Comparison of ENCODE assay signal across 11 mouse cellular contexts in the genomic region with DNA sequence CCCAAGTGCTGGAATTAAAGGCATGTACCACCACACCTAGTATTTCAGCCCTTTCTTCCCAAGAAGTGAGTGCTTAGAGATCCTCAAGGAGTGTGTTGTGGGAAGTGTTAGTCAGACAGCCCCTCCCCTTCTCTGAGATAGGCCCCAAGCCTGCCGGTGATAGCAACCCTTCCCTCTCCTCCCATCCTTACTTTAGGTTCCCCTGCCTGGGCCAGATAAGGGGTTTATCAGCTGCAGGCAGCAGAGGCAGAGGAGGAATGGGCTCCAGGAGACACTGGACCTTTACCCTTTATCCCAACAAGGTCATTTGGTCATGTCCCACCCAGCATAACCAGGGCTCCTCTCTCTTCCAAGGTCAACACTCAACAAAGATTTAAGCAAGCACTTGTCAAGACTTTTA. TPM values are rescaled to one million over a fixed set of nuclear protein-coding genes. Genes with fewer than 3 reads are reported as not detected.
DNase-seq lines count a peak whose midpoint lies in the region; ATAC-seq and TF ChIP-seq lines count a peak whose summit lies in the region.
"Had no signal": no experiment of that assay in that cellular context is flagged by ENCODE, and none has a peak within 500 bp of the region (broad histone marks: within the 10 kb centered on the region; RNA-seq: fewer than 3 reads in every experiment).

No protein-coding gene starts in this region.

- no peak overlapping the region for H3K9ac ChIP-seq in stomach, embryonic 14.5 days (replicated peaks; ENCODE audit: low read depth, low read length)
- H3K9ac ChIP-seq in stomach, postnatal 0 days (ENCODE audit: low read length): no peak overlapping the region
- peak overlapping the region; percentile 83 for H3K9ac ChIP-seq in liver, postnatal 0 days (replicated peaks)
- no peak overlapping the region for H3K9ac ChIP-seq in hindbrain, embryonic 16.5 days (ENCODE audit: low read depth, low read length)
- H3K9ac ChIP-seq: limb, embryonic 15.5 days had no signal

- H3K9me3 ChIP-seq in stomach, embryonic 14.5 days (ENCODE audit: control insufficient read depth, low read depth, low read length): no peaks in the 10 kb centered on the region
- H3K9me3 ChIP-seq in stomach, postnatal 0 days (ENCODE audit: control insufficient read depth, low read length): no peaks in the 10 kb centered on the region
- no peaks in the 10 kb centered on the region for H3K9me3 ChIP-seq in liver, postnatal 0 days (ENCODE audit: low read length)
- H3K9me3 ChIP-seq in hindbrain, embryonic 16.5 days (ENCODE audit: control insufficient read depth, low read length): no peaks in the 10 kb centered on the region
- H3K9me3 ChIP-seq: limb, embryonic 15.5 days; midbrain, embryonic 10.5 days had no signal

- WGBS in stomach, embryonic 14.5 days: 26% methylated on average over 1 of the region's 1 CpGs
- WGBS in stomach, postnatal 0 days: 33% methylated on average over 1 of the region's 1 CpGs
- WGBS in liver, postnatal 0 days (ENCODE audit: insufficient replicate concordance): 14% methylated on average over 1 of the region's 1 CpGs
- 75% methylated on average over 1 of the region's 1 CpGs for WGBS in hindbrain, embryonic 16.5 days

- no peak for TF ChIP-seq EP300 in stomach, postnatal 0 days (optimal IDR thresholded peaks at IDR 0.05)
- peak; percentile 99 for TF ChIP-seq EP300 in liver, postnatal 0 days (IDR thresholded peaks at IDR 0.05; ENCODE audit: low read depth)

- H3K36me3 ChIP-seq in stomach, embryonic 14.5 days (ENCODE audit: control insufficient read depth, insufficient read depth, low read length): peaks cover 26% of the 10 kb centered on the region
- peaks cover 11% of the 10 kb centered on the region; the same call in 1 of the 2 replicates for H3K36me3 ChIP-seq in stomach, postnatal 0 days (ENCODE audit: control insufficient read depth, insufficient read depth, low read length)
- H3K36me3 ChIP-seq in liver, postnatal 0 days (replicated peaks; ENCODE audit: insufficient read depth, low read length): peaks cover 47% of the 10 kb centered on the region
- H3K36me3 ChIP-seq in hindbrain, embryonic 16.5 days (ENCODE audit: control insufficient read depth, insufficient read depth, low read length): peaks cover 21% of the 10 kb centered on the region

- peak; percentile 39; the same call in 1 of the 2 replicates for ATAC-seq in stomach, embryonic 14.5 days (ENCODE audit: insufficient number of reproducible peaks, insufficient read depth, low FRiP score, low read depth)
- no peak for ATAC-seq in stomach, postnatal 0 days (ENCODE audit: low FRiP score, low TSS enrichment)
- ATAC-seq in liver, postnatal 0 days: peak; percentile 68
- ATAC-seq in CD4-positive, CD25-positive, alpha-beta regulatory T cell, adult 4 months: no peak
- no peak for ATAC-seq in hindbrain, embryonic 16.5 days

- H3K4me2 ChIP-seq in stomach, embryonic 14.5 days (replicated peaks; ENCODE audit: low read depth, low read length): no peak overlapping the region
- no peak overlapping the region for H3K4me2 ChIP-seq in stomach, postnatal 0 days (replicated peaks; ENCODE audit: low read depth)
- peak overlapping the region; percentile 81 for H3K4me2 ChIP-seq in liver, postnatal 0 days (ENCODE audit: low read depth, low read length)
- H3K4me2 ChIP-seq in hindbrain, embryonic 16.5 days (ENCODE audit: low read length): no peak overlapping the region
- H3K4me2 ChIP-seq: limb, embryonic 15.5 days had no signal

- intact Hi-C loops in heart, postnatal 10 days (cut with DNase I): loop anchor here (2.0 kb wide), 1 partner anchor 55 kb away; no protein-coding TSS in a partner anchor

- H3K27ac ChIP-seq in stomach, embryonic 14.5 days (ENCODE audit: low read length): no peak overlapping the region
- H3K27ac ChIP-seq in stomach, postnatal 0 days (replicated peaks): no peak overlapping the region
- peak overlapping the region; percentile 91 for H3K27ac ChIP-seq in liver, postnatal 0 days (ENCODE audit: low read depth)
- H3K27ac ChIP-seq in hindbrain, embryonic 16.5 days (ENCODE audit: low read depth, low read length): no peak overlapping the region
- H3K27ac ChIP-seq: limb, embryonic 15.5 days had no signal

- H3K4me1 ChIP-seq in stomach, embryonic 14.5 days (ENCODE audit: control insufficient read depth, insufficient read depth, low read length): peaks cover 7% of the 10 kb centered on the region; the same call in 1 of the 2 replicates
- H3K4me1 ChIP-seq in stomach, postnatal 0 days (replicated peaks; ENCODE audit: control insufficient read depth, insufficient read depth): peaks cover 4% of the 10 kb centered on the region; the same call in 1 of the 2 replicates
- peaks cover 27% of the 10 kb centered on the region for H3K4me1 ChIP-seq in liver, postnatal 0 days (ENCODE audit: insufficient read depth)
- H3K4me1 ChIP-seq in hindbrain, embryonic 16.5 days (ENCODE audit: control insufficient read depth, insufficient read depth, low read depth, low read length): peaks cover 9% of the 10 kb centered on the region

- H3K27me3 ChIP-seq in stomach, embryonic 14.5 days (ENCODE audit: control insufficient read depth, insufficient read depth, low read length): no peaks in the 10 kb centered on the region
- H3K27me3 ChIP-seq in stomach, postnatal 0 days (ENCODE audit: control insufficient read depth, insufficient read depth, low read length): no peaks in the 10 kb centered on the region
- no peaks in the 10 kb centered on the region for H3K27me3 ChIP-seq in liver, postnatal 0 days (ENCODE audit: insufficient read depth, low read length)
- H3K27me3 ChIP-seq in hindbrain, embryonic 16.5 days (replicated peaks; ENCODE audit: control insufficient read depth, insufficient read depth, low read length): 0 out of 2 replicates have a peak, but pooled peaks cover 2% of the 10 kb centered on the region
- H3K27me3 ChIP-seq: limb, embryonic 15.5 days had no signal

- TF ChIP-seq CTCF in stomach, postnatal 0 days (IDR thresholded peaks at IDR 0.05; ENCODE audit: low read depth): no peak
- TF ChIP-seq CTCF in liver, postnatal 0 days (IDR thresholded peaks at IDR 0.05; ENCODE audit: low read depth): no peak

- H3K4me3 ChIP-seq in stomach, embryonic 14.5 days (ENCODE audit: low read depth, low read length): no peak overlapping the region
- H3K4me3 ChIP-seq in stomach, postnatal 0 days (ENCODE audit: low read depth, low read length): no peak overlapping the region
- peak overlapping the region; percentile 67 for H3K4me3 ChIP-seq in liver, postnatal 0 days (ENCODE audit: low read depth, low read length)
- H3K4me3 ChIP-seq in hindbrain, embryonic 16.5 days (ENCODE audit: low read length): no peak overlapping the region
- H3K4me3 ChIP-seq: limb, embryonic 15.5 days had no signal

- DNase-seq in heart, adult 11 months: peak; percentile 70
- no peak for DNase-seq in heart, postnatal 10 days
- DNase-seq in stomach, postnatal 0 days (ENCODE audit: low spot score): no peak
- DNase-seq in liver, postnatal 0 days: peak; percentile 78
- no peak for DNase-seq in adrenal gland, postnatal 4 days (ENCODE audit: low spot score in 2 of 2)
- DNase-seq: kidney, postnatal 25 days had no signal

RNA-seq across cellular contexts. Expression of gene Nfe2, which starts 6.6 kb away (rescaled TPM):
- 1 to 10 TPM in 1 of 2 experiments, under 1 TPM in 1; 0.30 to 1.0 TPM for total RNA-seq in heart, postnatal 10 days (2021)
- polyA plus RNA-seq in stomach, embryonic 14.5 days (2014; fragmentation: Nextera tagmentation; extraction: Ambion mirVana): 1.9 and 2.0 TPM in 2 replicates
- 0.50 and 0.70 TPM in 2 replicates for polyA plus RNA-seq in stomach, postnatal 0 days (2015; fragmentation: Nextera tagmentation; extraction: Ambion mirVana)
- 85.8 and 89.1 TPM in 2 replicates for polyA plus RNA-seq in liver, postnatal 0 days (2015; fragmentation: Nextera tagmentation; extraction: Ambion mirVana)
- polyA plus RNA-seq in CD4-positive, CD25-positive, alpha-beta regulatory T cell, adult 4 months (2017; shearing (Covaris generic)): under 1 TPM; 0.34 to 0.84 TPM
- total RNA-seq in adrenal gland, postnatal 4 days (2021): 1 to 10 TPM; 5.8 to 8.9 TPM
- polyA plus RNA-seq in hindbrain, embryonic 16.5 days (2015; fragmentation: Nextera tagmentation; extraction: Ambion mirVana): 0.65 and 0.69 TPM in 2 replicates

RNA-seq across cellular contexts. Expression of gene Hnrnpa1, which starts 11.4 kb away (rescaled TPM):
- total RNA-seq in heart, postnatal 10 days (2021): 100 to 1,000 TPM; 299 to 318 TPM
- polyA plus RNA-seq in stomach, embryonic 14.5 days (2014; fragmentation: Nextera tagmentation; extraction: Ambion mirVana): 852 and 906 TPM in 2 replicates
- polyA plus RNA-seq in stomach, postnatal 0 days (2015; fragmentation: Nextera tagmentation; extraction: Ambion mirVana): 236 and 251 TPM in 2 replicates
- 126 and 151 TPM in 2 replicates for polyA plus RNA-seq in liver, postnatal 0 days (2015; fragmentation: Nextera tagmentation; extraction: Ambion mirVana)
- polyA plus RNA-seq in CD4-positive, CD25-positive, alpha-beta regulatory T cell, adult 4 months (2017; shearing (Covaris generic)): 100 to 1,000 TPM; 322 to 361 TPM
- total RNA-seq in adrenal gland, postnatal 4 days (2021): 100 to 1,000 TPM; 404 to 457 TPM
- polyA plus RNA-seq in hindbrain, embryonic 16.5 days (2015; fragmentation: Nextera tagmentation; extraction: Ambion mirVana): 483 and 550 TPM in 2 replicates

RNA-seq across cellular contexts. Expression of gene Cbx5, which starts 12.0 kb away (rescaled TPM):
- 10 to 100 TPM; 81.3 to 97.4 TPM for total RNA-seq in heart, postnatal 10 days (2021)
- polyA plus RNA-seq in stomach, embryonic 14.5 days (2014; fragmentation: Nextera tagmentation; extraction: Ambion mirVana): 141 and 154 TPM in 2 replicates
- 23.0 and 26.8 TPM in 2 replicates for polyA plus RNA-seq in stomach, postnatal 0 days (2015; fragmentation: Nextera tagmentation; extraction: Ambion mirVana)
- polyA plus RNA-seq in liver, postnatal 0 days (2015; fragmentation: Nextera tagmentation; extraction: Ambion mirVana): 19.0 and 23.3 TPM in 2 replicates
- 10 to 100 TPM; 20.0 to 24.9 TPM for polyA plus RNA-seq in CD4-positive, CD25-positive, alpha-beta regulatory T cell, adult 4 months (2017; shearing (Covaris generic))
- total RNA-seq in adrenal gland, postnatal 4 days (2021): 100 to 1,000 TPM; 111 to 127 TPM
- polyA plus RNA-seq in hindbrain, embryonic 16.5 days (2015; fragmentation: Nextera tagmentation; extraction: Ambion mirVana): 120 and 124 TPM in 2 replicates

RNA-seq across cellular contexts. Expression of gene Copz1, which starts 20.9 kb away (rescaled TPM):
- 10 to 100 TPM; 81.2 to 83.3 TPM for total RNA-seq in heart, postnatal 10 days (2021)
- 281 and 289 TPM in 2 replicates for polyA plus RNA-seq in stomach, embryonic 14.5 days (2014; fragmentation: Nextera tagmentation; extraction: Ambion mirVana)
- 159 and 168 TPM in 2 replicates for polyA plus RNA-seq in stomach, postnatal 0 days (2015; fragmentation: Nextera tagmentation; extraction: Ambion mirVana)
- polyA plus RNA-seq in liver, postnatal 0 days (2015; fragmentation: Nextera tagmentation; extraction: Ambion mirVana): 110 and 121 TPM in 2 replicates
- 100 to 1,000 TPM; 213 to 244 TPM for polyA plus RNA-seq in CD4-positive, CD25-positive, alpha-beta regulatory T cell, adult 4 months (2017; shearing (Covaris generic))
- total RNA-seq in adrenal gland, postnatal 4 days (2021): 100 to 1,000 TPM; 132 to 140 TPM
- polyA plus RNA-seq in hindbrain, embryonic 16.5 days (2015; fragmentation: Nextera tagmentation; extraction: Ambion mirVana): 207 and 209 TPM in 2 replicates

RNA-seq across cellular contexts. Expression of gene Gpr84, which starts 58.8 kb away (rescaled TPM):
- total RNA-seq in heart, postnatal 10 days (2021): not detected
- 0.24 and 0.46 TPM in 2 replicates for polyA plus RNA-seq in stomach, embryonic 14.5 days (2014; fragmentation: Nextera tagmentation; extraction: Ambion mirVana)
- 0.30 and 0.46 TPM in 2 replicates for polyA plus RNA-seq in stomach, postnatal 0 days (2015; fragmentation: Nextera tagmentation; extraction: Ambion mirVana)
- 1.1 and 1.8 TPM in 2 replicates for polyA plus RNA-seq in liver, postnatal 0 days (2015; fragmentation: Nextera tagmentation; extraction: Ambion mirVana)
- not detected for polyA plus RNA-seq in CD4-positive, CD25-positive, alpha-beta regulatory T cell, adult 4 months (2017; shearing (Covaris generic))
- not detected for total RNA-seq in adrenal gland, postnatal 4 days (2021)
- 0.34 and 0.42 TPM in 2 replicates for polyA plus RNA-seq in hindbrain, embryonic 16.5 days (2015; fragmentation: Nextera tagmentation; extraction: Ambion mirVana)

Comparison
In these comparisons a context has a peak if more than half of its experiments do, and no peak if none do; other contexts are left out.
1. DNase-seq: peak in heart, adult 11 months (single experiment) and liver, postnatal 0 days (single experiment); none in heart, postnatal 10 days (0 of 2), stomach, postnatal 0 days (single experiment) and adrenal gland, postnatal 4 days (0 of 2).
2. ATAC-seq: peak in stomach, embryonic 14.5 days (single experiment) and liver, postnatal 0 days (single experiment); none in stomach, postnatal 0 days (single experiment), CD4-positive, CD25-positive, alpha-beta regulatory T cell, adult 4 months (single experiment) and hindbrain, embryonic 16.5 days (single experiment).
3. RNA of gene Nfe2, which starts 6.6 kb away (polyA plus RNA-seq): 85.8 to 89.1 TPM in liver, postnatal 0 days; 1.9 to 2.0 TPM in stomach, embryonic 14.5 days, 0.34 to 0.84 TPM in CD4-positive, CD25-positive, alpha-beta regulatory T cell, adult 4 months, 0.65 to 0.69 TPM in hindbrain, embryonic 16.5 days and 0.50 to 0.70 TPM in stomach, postnatal 0 days; every median in the first group is over 10 times any median in the second.